Mouse (Mus musculus) intestine, postnatal 0 days (tissue): ENCODE measurements around the gene Ikzf5. TPM values are rescaled to one million over a fixed set of nuclear protein-coding genes. Genes with fewer than 3 reads are reported as not detected.

Experiments
- ATAC-seq: fragments of 200-750 bp; cut with Nextera tagmentation; 2 replicates; pipeline ENCODE4 v1.8.0; 2017; ENCODE audit warnings: mild to moderate bottlenecking, moderate TSS enrichment, moderate library complexity
- H3K27ac ChIP-seq: fragments of 300-500 bp; sonication (generic); 2 replicates; pipeline ENCODE4 v1.5.1; 2014; ENCODE audit warnings: mild to moderate bottlenecking, low read depth, low read length, moderate library complexity
- H3K27me3 ChIP-seq: fragments of 300-500 bp; sonication (generic); replicated peaks from 2 replicates; pipeline ENCODE4 v1.6.1; 2014; ENCODE audit warnings: low read length, mixed read lengths; ENCODE audit not compliant: control insufficient read depth, insufficient read depth
- H3K36me3 ChIP-seq: fragments of 300-500 bp; sonication (generic); 2 replicates; pipeline ENCODE4 v1.6.1; 2014; ENCODE audit warnings: mild to moderate bottlenecking, moderate library complexity; ENCODE audit not compliant: control insufficient read depth, insufficient read depth
- H3K4me1 ChIP-seq: fragments of 300-500 bp; sonication (generic); replicated peaks from 2 replicates; pipeline ENCODE4 v1.6.1; 2014; ENCODE audit warnings: antibody characterized with exemption, low read length, mixed read lengths; ENCODE audit not compliant: control insufficient read depth, insufficient read depth
- H3K4me2 ChIP-seq: fragments of 300-500 bp; sonication (generic); replicated peaks from 2 replicates; pipeline ENCODE4 v1.6.1; 2014; ENCODE audit warnings: low read depth, mild to moderate bottlenecking, moderate library complexity
- H3K4me3 ChIP-seq: fragments of 300-500 bp; sonication (generic); 2 replicates; pipeline ENCODE4 v1.5.1; 2014; ENCODE audit warnings: low read depth, low read length
- H3K9ac ChIP-seq: fragments of 300-500 bp; sonication (generic); 2 replicates; pipeline ENCODE4 v1.6.1; 2014; ENCODE audit warnings: mild to moderate bottlenecking, low read depth, low read length
- H3K9me3 ChIP-seq: fragments of 300-500 bp; sonication (generic); 2 replicates; pipeline ENCODE4 v1.6.1; 2016; ENCODE audit warnings: mixed run types; ENCODE audit not compliant: control insufficient read depth
- CTCF ChIP-seq: sonication (generic); IDR thresholded peaks from 2 replicates; pipeline ENCODE4 v1.5.1; 2016; ENCODE audit warnings: low read depth, mild to moderate bottlenecking, control low read depth, antibody characterized with exemption, moderate library complexity
- WGBS: fragments of 180-500 bp; shearing (Covaris S2); extraction: QIAGEN DNeasy Blood & Tissue Kit; methylation state at CpG from one replicate; pipeline ENCODE4 v1.1.7; 2014; 5-methylcytosine and 5-hydroxymethylcytosine counted together
- polyA plus RNA-seq: library from polyadenylated mRNA; unstranded; fragments of >200 nt; fragmentation: Nextera tagmentation; extraction: Ambion mirVana; gene quantifications from 2 replicates; pipeline ENCODE4 v1.2.1, GENCODE M21; 2015

Gene Ikzf5
- 5.6 and 5.9 TPM in 2 replicates for polyA plus RNA-seq

GRCm38 (mm10) chr7:131410416-131411058 lies at the start of gene Ikzf5, which contains the start of gene Acadsb:
Gene Ikzf5, minus strand, starts transcription at chr7:131410521.
Gene Acadsb, plus strand, starts transcription at chr7:131410601.
- Histone ChIP-seq H3K4me1 (0 out of 2 replicates have a peak, but pooled peaks cover 6% of the 10 kb centered on the region), H3K36me3 (no peaks in the 10 kb centered on the region), H3K4me3 (peak within 1 kb of the TSS; percentile 92), H3K4me2 (peak within 1 kb of the TSS; percentile 91), H3K9ac (peak within 1 kb of the TSS; percentile 96), H3K9me3 (no peaks in the 10 kb centered on the region), H3K27ac (peak within 1 kb of the TSS; percentile 77), H3K27me3 (no peaks in the 10 kb centered on the region)
- peak; percentile 99 for ATAC-seq
- under 1% methylated on average over 42 of the region's 42 CpGs for WGBS
- no peak for TF ChIP-seq CTCF

- 73% methylated on average over 5 of the region's 5 CpGs for WGBS
- Histone ChIP-seq H3K9me3 (no peaks in the 10 kb centered on the region), H3K27ac (no peak overlapping the region), H3K27me3 (no peaks in the 10 kb centered on the region), H3K4me2 (no peak overlapping the region), H3K36me3 (no peaks in the 10 kb centered on the region), H3K9ac (no peak overlapping the region), H3K4me1 (no peaks in the 10 kb centered on the region), H3K4me3 (no peak overlapping the region)
- TF ChIP-seq CTCF: no peak
- no peak for ATAC-seq
Measured at GRCm38 (mm10) chr7:131456714-131457113, 46.4 kb upstream of the Ikzf5 start.

- peak; percentile 69 for ATAC-seq
- Histone ChIP-seq H3K27me3 (no peaks in the 10 kb centered on the region), H3K4me2 (no peak overlapping the region), H3K27ac (no peak overlapping the region), H3K4me3 (no peak overlapping the region), H3K36me3 (peaks cover 3% of the 10 kb centered on the region; the same call in 1 of the 2 replicates), H3K9ac (no peak overlapping the region), H3K4me1 (no peaks in the 10 kb centered on the region), H3K9me3 (no peaks in the 10 kb centered on the region)
- WGBS: 40% methylated on average over 3 of the region's 3 CpGs
- no peak for TF ChIP-seq CTCF
Measured at GRCm38 (mm10) chr7:131437051-131437450, 26.7 kb upstream of the Ikzf5 start.

- H3K4me1 ChIP-seq: no peaks in the 10 kb centered on the region
- no peak overlapping the region for H3K4me3 ChIP-seq
- H3K9ac ChIP-seq: no peak overlapping the region
- peak; percentile 24; the same call in 1 of the 2 replicates for TF ChIP-seq CTCF
- H3K9me3 ChIP-seq: no peaks in the 10 kb centered on the region
- WGBS: 90% methylated on average over 1 of the region's 1 CpGs
- peaks cover 10% of the 10 kb centered on the region for H3K36me3 ChIP-seq
- no peak overlapping the region for H3K4me2 ChIP-seq
- no peak for ATAC-seq
- H3K27me3 ChIP-seq: no peaks in the 10 kb centered on the region
- H3K27ac ChIP-seq: no peak overlapping the region
Measured at GRCm38 (mm10) chr7:131434276-131434675, 24.0 kb upstream of the Ikzf5 start.

- ATAC-seq: no peak
- no peaks in the 10 kb centered on the region for H3K9me3 ChIP-seq
- no peak overlapping the region for H3K4me2 ChIP-seq
- H3K27ac ChIP-seq: no peak overlapping the region
- H3K9ac ChIP-seq: no peak overlapping the region
- no peaks in the 10 kb centered on the region for H3K27me3 ChIP-seq
- no peak overlapping the region for H3K4me3 ChIP-seq
- 21% methylated on average over 1 of the region's 1 CpGs for WGBS
- TF ChIP-seq CTCF: peak; percentile 73
- no peaks in the 10 kb centered on the region for H3K4me1 ChIP-seq
- H3K36me3 ChIP-seq: peaks cover 13% of the 10 kb centered on the region
Measured at GRCm38 (mm10) chr7:131432244-131432643, 21.9 kb upstream of the Ikzf5 start.

- no peaks in the 10 kb centered on the region for H3K9me3 ChIP-seq
- WGBS: 88% methylated on average over 5 of the region's 5 CpGs
- no peak overlapping the region for H3K9ac ChIP-seq
- no peak overlapping the region for H3K27ac ChIP-seq
- no peaks in the 10 kb centered on the region for H3K27me3 ChIP-seq
- no peak for TF ChIP-seq CTCF
- H3K36me3 ChIP-seq: peaks cover 19% of the 10 kb centered on the region
- H3K4me2 ChIP-seq: no peak overlapping the region
- ATAC-seq: no peak
- no peaks in the 10 kb centered on the region for H3K4me1 ChIP-seq
- no peak overlapping the region for H3K4me3 ChIP-seq
Measured at GRCm38 (mm10) chr7:131427331-131427730, 17.0 kb upstream of the Ikzf5 start.
